Mouse (Mus musculus) thymus, postnatal 0 days (tissue): ENCODE results near the gene Lats1. TPM values are rescaled to one million over a fixed set of nuclear protein-coding genes. Genes with fewer than 3 reads are reported as not detected.

Experiments
- DNase-seq: peaks from one replicate; pipeline ENCODE4 v3.0.0-alpha.2; 2015; ENCODE audit warnings: low spot score
- polyA plus RNA-seq: library from polyadenylated mRNA; unstranded; fragments of >200 nt; fragmentation: Nextera tagmentation; extraction: Ambion mirVana; gene quantifications from 2 replicates; pipeline ENCODE4 v1.2.1, GENCODE M21; 2015

The Lats1 gene
- 4.2 and 5.2 TPM in 2 replicates for polyA plus RNA-seq

DNA sequence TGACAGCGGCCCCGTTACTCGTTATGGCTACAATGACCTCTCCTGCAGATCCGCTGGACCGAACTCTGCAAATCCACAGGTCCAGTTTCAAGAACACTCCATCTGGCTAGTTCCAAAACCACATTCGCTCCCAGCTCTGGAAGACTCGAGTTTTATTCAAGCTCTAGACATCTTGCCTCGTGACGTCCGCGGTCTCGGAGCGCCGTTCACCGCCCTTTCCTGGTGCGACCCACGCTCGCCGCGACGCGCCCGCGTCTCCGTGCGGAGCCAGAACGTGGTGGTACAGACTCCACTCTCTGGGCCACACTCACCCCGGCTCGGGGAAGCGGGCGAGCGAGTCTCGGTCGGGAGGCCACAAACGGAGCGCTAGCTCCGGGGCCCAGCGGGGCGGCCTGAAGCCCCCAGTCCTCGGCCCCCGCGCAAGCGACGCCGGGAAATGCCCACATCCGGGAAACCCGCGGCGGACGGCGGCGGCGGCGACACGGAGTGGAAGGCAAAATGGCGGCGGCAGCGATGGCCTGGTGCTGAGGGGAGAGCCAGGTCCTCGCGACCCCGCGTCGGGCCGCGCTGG, at the start of gene Lats1, which contains the start of gene Pcmt1:
Lats1 (plus strand) TSS at position 484 of the 571 bp plus-strand sequence.
Pcmt1 (minus strand) TSS at position 406 of the 571 bp plus-strand sequence.
- DNase-seq, result peak; percentile 87

DNA sequence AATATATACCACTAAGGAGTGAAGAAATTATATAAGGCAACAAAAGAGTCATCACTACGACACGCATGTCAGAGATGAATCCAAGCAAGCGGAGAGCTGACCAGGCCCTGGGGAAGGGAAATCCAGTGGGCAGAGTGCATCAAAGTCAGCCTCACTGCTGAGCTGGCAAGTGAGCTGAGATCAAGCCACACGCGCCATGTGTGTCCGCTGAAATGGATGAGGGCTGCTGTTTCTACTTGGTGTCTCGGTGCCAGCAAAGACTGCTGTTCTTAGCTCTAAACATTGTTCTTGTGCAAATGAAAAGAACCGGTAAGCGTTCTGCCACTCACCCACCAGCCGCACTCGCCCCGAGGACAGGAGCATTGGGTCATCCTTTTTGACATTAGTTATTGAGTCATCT, 40.6 kb upstream of the Lats1 start:
- DNase-seq, result no peak

DNA sequence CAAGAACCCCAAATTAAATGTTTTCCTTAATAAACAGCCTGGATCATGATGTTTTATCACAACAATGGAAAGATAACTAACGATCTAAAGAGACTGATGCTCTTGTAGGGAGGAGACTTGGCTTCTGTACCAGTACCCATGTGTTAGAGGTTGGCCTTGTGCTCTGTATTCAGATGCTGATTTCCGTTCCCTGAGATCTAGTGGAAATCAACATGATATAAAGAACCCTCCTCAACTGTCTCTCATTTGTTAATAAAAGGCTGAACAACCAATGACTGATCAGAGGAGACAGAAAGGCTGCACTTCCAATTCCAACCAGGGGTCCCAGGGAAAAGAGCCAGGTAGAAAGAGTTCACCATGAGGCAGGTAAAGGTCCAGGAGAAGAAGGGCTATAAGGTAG, 35.1 kb upstream of the Lats1 start:
- no peak for DNase-seq

DNA sequence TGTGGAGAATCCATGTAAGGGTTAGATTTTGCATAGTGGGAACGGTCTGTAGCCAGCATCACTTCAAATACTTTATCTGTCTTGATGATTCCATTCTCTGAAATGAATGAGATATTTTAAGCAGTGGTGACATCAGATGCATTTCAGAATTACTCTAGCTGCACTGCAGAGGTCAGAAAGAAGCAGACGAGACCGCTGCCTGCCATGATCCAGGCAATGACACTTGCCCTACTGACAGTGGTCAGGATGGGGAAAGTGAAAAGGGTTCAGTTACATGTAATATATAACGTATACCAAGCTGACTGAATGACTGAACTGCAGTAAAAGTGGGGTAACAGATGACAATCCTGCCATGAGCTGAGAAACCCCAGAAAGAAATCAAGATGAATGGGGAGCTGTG, 32.0 kb upstream of the Lats1 start:
- no peak for DNase-seq

DNA sequence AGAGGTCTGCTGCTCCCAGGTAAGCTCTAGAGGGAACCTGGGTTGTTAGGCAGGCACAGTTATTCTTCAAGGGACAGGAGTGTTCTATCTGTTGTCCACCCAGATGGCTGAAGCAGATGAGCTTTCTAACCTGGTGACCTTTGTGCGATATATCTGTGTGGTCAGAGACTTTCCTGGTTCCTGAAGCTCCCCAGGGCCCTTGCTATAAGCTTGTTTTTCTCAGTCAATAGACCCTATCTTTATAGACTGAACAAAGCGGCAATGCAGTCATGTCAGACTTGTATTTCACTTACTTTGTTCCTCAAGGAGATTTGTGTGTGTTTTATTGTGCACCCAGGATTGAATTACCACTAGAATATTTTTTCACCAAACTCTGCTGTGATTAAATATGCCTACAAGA, 30.0 kb upstream of the Lats1 start:
- DNase-seq, result no peak

DNA sequence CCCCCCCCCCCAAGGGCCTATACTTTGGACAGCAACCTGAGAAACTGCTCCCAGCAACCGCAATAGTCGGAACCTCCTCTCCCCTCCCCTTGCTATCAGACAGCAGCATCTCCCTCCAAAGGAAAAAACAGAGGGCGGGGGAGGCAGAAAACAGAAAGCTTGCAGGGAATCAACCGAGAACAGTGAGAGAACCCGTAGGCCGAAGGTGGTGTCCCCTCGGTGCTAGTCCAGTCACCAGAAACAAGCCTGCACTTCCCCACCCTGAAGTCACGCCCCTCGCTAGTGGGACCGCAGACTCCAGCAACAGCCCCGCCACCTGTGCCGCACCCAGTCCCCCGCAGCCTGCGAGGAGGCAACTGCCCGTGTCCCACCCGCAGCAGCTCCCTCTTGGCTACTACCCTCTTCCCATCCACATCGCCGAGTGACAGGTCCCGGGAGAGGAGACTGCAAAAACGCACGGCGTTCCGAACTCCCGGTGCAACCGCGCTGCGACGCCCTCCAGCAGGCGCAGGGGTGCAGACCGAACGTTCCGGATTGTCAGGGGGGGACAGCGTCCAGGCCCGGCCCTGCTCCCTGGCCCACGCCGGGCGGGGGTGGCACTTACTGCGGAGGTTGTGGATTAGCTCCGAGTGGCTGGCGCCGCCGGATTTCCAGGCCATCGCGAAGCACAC, 18.4 kb upstream of the Lats1 start:
- DNase-seq, result no peak

DNA sequence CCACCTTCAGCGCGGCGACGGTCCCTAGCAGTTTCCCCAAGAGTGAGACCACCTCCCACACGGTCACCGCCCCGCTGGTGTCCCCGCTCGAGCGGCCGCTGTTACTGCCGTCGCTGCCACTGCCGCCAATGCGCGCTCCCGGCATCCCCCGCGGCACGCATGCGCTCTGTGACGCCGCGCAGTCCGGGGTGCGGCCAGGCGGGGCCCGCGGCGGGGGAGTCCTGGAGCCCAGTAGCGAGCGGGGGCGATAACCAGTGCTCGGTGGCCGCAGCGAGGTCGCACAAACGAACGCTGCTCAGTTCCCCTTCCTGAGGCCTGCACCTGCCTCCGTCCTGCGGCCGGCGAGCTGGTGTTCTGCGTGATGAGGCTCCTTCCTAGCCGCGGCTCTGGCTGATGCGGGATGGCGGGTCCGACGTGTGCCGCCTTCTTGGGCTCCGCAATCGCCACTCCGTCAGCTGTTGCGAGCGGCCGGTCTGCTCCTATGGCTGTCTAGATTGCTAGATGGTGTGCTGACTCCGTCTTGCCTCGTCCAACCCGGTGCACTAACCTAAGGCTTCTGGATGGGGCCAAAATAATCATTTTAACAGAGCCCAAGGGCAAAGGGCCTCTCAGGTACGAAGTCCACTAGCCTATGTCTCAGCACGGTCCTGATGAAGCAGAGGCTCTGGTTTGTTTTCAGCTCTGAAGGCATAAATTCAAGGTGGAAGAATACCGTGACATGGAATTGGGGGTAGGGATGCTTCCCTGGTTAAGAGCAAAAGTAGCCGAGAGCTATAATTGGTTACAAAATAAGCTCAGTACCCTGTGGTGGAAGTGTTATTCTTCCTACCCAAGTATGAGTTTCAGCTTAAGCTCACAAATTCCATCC, 17.6 kb upstream of the Lats1 start:
- peak; percentile 91 for DNase-seq

DNA sequence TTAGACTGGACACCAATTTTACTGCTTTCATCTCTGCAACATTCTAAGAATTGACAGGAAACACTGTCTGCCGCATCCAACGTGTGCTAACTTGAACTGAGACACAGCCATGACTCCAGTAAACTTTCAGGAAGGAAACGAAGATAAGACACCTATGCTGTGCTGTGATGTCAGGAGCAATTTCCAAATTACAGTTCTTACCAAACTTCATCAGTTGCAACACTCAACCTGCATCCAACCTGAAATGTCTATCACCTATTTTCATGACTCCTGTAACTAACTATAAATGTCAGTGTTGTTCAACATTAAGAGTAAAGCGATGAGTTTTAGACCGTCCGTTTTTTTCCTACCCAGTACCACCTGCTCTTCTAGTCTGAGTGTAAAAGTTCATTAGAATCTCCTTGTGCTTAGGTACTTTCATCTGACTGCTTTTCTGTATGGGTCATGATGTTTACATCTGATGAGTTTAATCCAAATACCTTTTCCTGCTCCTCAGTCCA, 16.9 kb upstream of the Lats1 start:
- DNase-seq, result no peak

DNA sequence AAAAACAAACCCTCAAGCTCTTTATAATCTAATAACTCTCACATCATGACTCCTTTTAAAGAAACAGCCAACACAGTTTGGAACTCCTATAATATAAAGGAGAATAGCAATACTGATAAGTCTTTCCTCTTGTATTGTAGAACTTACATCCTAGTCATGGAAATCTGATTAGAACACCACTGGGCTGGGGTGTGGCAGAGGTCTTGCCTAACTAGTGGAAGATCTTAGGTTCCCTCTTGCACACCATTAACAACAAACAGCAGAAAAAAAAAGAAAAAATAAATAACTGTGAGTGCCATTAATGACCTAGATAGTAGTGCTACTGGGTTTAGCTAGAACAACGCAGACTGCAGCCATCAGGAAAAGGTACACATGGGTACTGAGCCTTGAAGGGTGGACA, 16.1 kb upstream of the Lats1 start:
- DNase-seq, result no peak

DNA sequence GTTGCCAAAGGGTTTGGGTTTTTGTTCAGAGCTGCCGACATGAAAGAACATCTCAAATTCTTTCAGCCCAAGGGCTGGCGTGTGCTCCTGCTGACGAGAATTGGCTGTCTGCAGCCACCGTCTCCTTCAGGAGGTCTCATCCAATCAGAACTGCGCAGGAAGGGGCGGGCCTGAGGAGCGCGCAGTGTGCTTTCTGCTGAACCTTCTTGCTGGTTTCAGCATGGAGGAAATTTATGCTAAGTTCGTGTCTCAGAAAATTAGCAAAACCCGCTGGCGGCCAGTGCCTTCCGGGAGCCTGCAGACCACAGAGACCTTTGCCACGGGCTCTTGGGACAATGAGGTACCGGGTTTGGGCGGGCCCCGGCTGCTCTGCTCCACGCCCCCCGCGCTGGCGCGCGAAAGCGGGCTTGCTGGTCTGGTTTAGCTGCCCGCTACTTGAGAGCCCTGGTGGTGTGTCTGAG, 13.6 kb upstream of the Lats1 start, which contains the start of gene Nup43:
Nup43 (plus strand) TSS at position 162 of the 461 bp plus-strand sequence.
- peak; percentile 94 for DNase-seq

DNA sequence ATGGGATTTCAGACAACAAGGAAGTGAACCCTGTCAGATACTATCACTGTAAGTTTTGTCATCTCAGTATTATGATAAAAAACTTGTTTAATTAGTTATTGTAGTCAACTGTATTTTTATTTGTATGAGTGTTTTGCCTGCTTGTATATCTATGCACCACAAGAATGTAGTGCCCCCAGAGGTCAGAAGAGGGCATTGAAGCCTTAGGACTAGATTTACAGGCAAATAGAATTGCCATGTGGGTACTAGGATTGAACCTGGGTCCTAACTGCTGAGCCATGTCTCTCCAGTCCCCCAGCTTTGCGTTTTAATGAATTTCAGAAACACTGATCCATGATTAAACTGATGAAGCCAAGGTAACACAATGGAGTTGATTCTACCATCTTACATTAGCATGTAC, 7.3 kb upstream of the Lats1 start:
- DNase-seq, result peak; percentile 46

DNA sequence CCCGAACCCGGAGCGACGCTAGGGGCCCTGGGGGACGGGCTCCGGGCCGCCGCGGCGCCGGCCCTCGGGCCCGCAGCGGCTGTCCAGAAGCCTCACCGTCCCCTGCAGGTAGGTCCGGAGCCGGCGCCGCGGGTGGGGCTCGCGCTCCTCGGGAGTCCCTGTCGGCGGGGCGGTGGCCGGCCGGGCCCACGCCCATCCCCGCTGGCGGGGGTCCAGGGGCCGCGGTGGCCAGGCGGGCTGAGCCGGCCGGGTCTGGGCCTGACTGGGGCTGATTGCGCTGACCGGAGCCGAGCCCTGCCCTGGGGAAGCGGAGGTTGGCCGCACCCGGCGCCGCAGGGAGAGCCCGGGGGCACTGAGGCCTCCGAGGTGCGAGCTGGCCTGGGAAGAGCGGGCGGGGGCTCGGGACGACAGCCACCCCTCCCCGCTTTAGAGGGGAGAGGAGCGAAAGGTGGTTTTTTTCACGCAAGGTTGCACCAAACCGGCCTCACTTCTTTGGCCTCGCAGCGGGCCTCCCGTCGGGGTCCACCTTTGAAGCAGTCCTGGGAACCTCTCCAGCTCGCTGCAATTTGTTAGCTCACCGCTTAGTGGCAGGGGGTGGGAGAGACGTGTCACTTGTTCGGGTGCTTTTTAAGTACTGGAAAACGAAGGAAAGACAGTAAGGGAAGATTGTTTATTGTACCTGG, 470 bp downstream of the Lats1 start:
- peak; percentile 68 for DNase-seq

DNA sequence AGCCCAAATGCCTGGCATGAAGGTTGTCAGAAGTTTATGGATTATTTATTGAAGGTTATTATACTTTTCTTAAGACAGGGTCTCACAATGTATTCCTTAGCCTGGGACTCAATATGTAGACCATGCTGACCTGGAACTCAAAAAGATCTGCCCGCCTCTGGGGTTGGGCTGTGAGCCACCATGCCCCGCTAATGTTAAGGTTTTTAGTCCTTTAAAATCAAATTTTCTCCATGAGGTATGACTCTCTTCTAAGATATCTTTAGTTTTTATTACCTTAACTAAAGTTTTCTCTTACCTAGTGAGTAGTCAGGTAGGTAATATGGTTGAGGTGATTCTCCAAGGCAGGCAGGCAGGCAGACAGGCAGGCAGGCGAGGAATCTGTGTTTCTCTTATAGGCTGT, 1.2 kb downstream of the Lats1 start:
- no peak for DNase-seq

DNA sequence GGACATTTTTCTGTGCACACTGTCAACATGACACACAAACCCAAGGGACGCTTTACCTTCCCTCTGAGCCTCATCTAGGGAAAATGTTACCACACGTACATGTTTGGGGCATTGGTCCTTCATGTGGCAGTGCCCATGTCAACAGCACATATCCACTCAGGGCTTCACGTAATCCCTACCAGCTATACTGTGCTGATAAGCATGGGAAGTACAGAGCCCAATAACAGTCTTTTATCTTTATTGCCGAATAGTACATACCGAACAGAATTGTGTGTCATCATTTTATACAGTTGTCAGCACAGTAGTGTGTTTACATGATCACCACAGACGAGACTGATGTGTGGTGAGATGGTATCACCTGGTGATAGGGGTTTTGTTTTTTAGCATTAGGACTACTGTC, 5.9 kb downstream of the Lats1 start:
- DNase-seq, result no peak

DNA sequence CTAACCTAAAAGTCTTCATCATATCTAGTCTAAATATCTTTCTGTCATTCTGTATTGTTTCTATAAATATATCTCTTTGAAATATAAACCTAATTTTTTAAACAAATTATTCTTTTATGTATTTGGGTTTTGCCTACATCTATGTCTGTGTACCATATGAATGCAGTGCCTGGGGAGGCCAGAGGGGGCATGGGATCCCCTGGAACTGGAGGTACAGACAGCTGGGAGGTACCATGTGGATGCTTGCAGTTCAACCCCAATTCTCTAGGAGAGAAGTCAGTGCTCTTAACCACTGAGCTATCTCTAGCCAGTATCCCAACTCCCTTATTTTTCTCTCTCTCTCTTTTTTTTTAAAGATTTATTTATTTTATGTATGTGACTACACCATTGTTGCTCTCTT, 14.3 kb downstream of the Lats1 start:
- peak; percentile 30 for DNase-seq

DNA sequence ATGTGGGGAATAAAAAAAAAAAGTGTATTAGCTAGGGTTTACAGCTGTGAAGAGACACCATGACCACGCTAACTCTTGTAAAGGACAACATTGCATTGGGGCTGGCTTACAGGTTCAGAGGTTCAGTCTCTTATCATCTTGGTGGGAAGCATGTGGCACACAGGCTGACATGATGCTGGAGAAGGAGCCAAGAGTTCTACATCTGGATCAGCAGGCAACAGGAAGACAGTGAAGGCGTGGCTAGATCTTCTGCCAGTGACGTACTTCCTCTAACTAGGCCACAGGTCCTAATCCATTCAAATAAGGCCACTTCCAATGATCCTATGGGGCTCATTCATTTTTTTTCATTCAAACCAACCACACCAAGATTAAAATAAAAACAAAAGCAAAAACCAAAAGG, 19.1 kb downstream of the Lats1 start:
- DNase-seq, result no peak

DNA sequence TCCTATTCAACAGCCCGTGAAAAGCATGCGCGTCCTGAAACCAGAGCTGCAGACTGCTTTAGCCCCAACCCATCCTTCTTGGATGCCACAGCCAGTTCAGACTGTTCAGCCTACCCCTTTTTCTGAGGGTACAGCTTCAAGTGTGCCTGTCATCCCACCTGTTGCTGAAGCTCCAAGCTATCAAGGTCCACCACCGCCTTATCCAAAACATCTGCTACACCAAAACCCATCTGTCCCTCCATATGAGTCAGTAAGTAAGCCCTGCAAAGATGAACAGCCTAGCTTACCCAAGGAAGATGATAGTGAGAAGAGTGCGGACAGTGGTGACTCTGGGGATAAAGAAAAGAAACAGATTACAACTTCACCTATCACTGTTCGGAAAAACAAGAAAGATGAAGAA, 21.6 kb downstream of the Lats1 start:
- no peak for DNase-seq

DNA sequence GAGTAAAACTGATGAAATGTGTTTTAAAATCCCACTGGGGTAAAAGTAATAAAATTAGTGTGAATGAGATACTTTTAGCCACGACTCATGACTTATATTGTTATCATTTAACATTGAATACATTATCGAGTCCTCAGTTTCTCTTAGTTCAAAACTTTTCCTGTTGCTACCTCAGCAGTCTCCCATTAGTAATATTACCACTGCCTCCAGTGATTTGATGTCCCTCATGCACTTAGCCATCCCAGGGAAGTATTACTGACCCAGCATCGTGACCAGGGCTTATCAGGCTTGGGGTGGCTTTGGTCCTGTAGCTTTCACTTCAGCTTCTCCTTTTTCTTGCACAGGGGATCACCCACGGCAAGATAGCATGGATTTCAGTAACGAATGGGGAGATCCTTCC, 29.1 kb downstream of the Lats1 start:
- DNase-seq, result no peak

DNA sequence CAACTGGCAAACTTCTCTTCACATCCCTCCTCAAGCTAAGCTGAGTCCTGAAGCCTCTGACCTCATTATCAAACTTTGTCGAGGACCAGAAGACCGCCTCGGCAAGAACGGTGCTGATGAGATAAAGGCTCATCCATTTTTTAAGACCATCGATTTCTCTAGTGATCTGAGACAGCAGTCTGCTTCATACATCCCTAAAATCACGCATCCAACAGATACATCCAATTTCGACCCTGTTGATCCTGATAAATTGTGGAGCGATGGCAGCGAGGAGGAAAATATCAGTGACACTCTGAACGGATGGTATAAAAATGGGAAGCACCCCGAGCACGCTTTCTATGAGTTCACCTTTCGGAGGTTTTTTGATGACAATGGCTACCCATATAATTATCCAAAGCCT, 31.5 kb downstream of the Lats1 start:
- no peak for DNase-seq

DNA sequence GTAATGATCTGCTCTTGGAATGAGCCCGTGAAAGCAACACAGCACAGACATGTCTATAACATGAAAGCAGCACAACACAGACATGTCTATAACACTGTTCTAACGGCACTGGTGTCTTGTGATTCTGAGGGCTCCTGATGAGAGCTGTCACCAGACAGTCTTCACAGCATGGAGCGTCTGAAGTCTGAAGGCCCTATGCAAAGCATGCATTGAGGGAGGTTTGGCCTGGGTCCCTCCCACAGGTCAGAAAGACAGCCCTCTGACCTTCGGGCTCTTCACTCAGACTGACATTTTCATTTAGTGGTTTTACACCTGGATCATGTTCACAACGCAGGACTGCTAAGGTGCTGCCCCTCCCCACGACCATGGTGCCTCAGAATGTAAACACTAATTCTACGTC, 34.0 kb downstream of the Lats1 start:
- DNase-seq, result no peak

DNA sequence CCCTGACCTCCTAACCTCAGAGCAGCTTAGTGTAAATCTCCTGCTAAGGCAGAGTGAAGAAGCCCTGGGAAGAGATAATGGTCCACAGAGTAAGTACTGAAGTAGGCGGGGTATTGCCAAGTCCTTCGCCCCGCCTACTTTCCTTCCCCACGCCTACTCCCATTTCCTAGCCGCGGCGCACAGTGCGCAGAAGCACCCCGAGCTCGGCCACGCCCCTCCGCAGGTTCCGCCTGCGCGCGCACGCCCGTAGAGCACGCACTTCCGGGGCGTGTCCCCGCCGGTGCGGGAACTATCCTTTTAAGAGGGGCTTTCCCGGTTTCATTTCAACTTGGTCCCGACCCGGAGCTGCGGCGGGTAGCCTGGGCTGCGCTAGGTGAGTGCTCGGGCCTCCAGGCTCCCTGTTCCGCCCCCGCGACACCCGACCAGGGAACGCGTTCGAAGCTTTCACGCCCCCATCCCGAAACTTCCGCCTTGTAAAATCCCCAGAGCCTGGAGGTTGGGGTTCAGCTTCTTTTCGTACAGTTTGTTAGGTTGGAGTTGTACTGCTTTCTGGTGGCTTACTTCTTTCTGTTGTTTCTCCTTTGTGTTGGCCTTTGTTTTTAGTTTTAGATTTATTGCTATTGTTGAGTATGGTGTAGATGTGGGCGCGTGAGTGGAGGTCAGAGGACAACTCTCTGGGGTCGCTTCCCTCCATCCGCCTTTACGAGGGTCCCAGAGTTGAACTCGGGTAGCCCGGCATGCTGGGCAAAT, 44.9 kb downstream of the Lats1 start, which contains the start of gene Katna1:
Katna1 (plus strand) TSS at position 250 of the 750 bp plus-strand sequence.
- peak; percentile 97 for DNase-seq
